Mouse (Mus musculus) macrophage (primary cell): ENCODE data around the gene Ciao2b. TPM values are rescaled to one million over a fixed set of nuclear protein-coding genes. Genes with fewer than 3 reads are reported as not detected.

ENCODE experiments used
- H3K27ac ChIP-seq: fragments of 350-480 bp; formaldehyde crosslinking; 2 replicates; pipeline ENCODE4 v1.9.0; 2021
- H3K36me3 ChIP-seq: fragments of 350-480 bp; formaldehyde crosslinking; 2 replicates; pipeline ENCODE4 v1.9.0; 2021; ENCODE audit errors: inconsistent target
- H3K4me3 ChIP-seq: fragments of 350-480 bp; formaldehyde crosslinking; 2 replicates; pipeline ENCODE4 v1.9.0; 2021; ENCODE audit errors: inconsistent target
- H3K79me2 ChIP-seq: fragments of 350-480 bp; formaldehyde crosslinking; 2 replicates; pipeline ENCODE4 v1.9.0; 2021; ENCODE audit errors: inconsistent target
- WGBS: methylation state at CpG from one replicate; pipeline ENCODE4 v1.1.7; 2026; ENCODE audit warnings: inconsistent platforms; ENCODE audit not compliant: missing documents; 5-methylcytosine and 5-hydroxymethylcytosine counted together
- polyA plus RNA-seq: library from polyadenylated mRNA; stranded (reverse); fragments of 250-400 nt; gene quantifications from 3 replicates; pipeline ENCODE4 v1.2.4, GENCODE M21; 2018; ENCODE audit warnings: inconsistent platforms

The Ciao2b gene
- polyA plus RNA-seq, 1 experiment from 2014 or later: 34.4 TPM

DNA sequence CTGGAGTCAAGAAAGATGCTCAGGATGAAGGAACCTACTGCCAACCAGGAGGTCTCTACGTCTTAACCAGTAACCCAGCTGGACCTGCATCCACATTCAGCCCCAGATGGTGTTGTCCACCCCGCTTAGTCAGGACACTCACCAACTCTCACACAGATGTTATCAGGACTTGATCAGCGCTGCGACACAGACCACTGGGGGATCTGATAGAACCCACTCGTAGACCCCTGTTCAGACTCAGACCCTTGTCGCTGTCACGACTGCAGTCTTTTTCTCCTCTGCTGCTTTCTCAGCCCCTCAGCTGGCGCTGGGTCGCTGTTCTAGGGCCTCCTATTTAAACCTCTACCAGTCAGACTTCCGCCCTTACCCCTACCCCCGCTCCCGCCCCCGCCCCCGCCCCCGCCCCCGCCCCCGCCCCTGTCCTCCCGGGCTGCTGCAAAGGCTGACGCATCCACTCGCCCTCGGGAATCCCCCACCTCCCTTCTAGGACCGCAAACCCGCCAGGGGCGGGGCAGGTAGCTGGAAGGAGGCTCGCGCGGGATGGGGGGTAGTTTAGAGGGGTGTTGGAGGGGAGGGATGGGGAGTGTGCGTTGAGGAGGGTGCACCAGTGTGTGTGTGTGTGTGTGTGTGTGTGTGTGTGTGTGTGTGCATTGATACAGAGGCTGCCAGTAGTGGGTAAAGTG, 10.6 kb downstream of the Ciao2b start, which contains the start of gene Rrad:
Gene Rrad (minus strand): TSS at position 347 of the 683 bp plus-strand sequence.
- H3K4me3 ChIP-seq: peak within 1 kb of the TSS; percentile 13; the same call in 1 of the 2 replicates
- 8% methylated on average over 17 of the region's 28 CpGs for WGBS
- no peaks in the 10 kb centered on the region for H3K36me3 ChIP-seq
- no peaks in the 10 kb centered on the region for H3K79me2 ChIP-seq
- peak within 1 kb of the TSS; percentile 21; the same call in 1 of the 2 replicates for H3K27ac ChIP-seq

DNA sequence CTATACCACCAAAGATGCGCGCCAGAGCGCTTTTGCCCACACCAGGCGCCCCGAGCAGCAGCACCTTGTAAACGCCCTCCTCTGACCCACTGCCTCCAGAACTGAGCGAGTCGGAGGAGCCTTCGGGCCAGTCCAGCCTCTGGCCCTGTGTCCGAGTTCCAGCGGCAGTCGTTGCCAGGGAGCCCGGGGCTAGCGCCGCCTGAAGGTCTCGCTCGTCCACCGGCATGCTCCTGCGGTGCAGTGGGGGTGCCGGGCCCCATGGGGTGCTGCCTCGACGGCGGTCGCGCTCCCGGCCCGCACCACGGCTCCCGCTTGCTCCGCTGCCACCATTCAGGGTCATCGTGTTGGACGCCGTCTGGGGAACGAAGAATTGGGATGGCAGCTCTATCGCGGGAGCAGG, 11.2 kb downstream of the Ciao2b start:
- Histone ChIP-seq H3K4me3 (peak overlapping the region; percentile 13; the same call in 1 of the 2 replicates), H3K36me3 (no peaks in the 10 kb centered on the region), H3K79me2 (no peaks in the 10 kb centered on the region), H3K27ac (no peak overlapping the region)
- WGBS: 10% methylated on average over 36 of the region's 36 CpGs

DNA sequence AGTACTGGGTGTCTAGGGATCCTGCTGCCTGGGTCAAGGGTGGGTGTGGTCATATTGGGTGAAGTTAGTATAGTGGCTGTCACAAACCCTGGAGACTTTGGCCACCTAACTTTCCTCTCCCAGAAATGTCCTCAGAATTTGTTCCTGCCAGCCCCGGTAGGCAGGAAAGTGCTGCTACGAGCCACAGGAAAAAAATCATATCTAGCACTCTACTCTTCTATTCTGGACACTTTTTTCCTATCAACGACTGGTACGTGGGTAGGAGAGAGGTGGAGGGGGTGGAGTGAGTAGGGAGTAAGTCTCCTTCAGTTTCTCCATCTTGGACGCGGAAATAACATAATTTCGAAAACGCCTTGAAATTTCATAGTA, 11.7 kb downstream of the Ciao2b start:
- Histone ChIP-seq H3K79me2 (no peaks in the 10 kb centered on the region), H3K4me3 (no peak overlapping the region), H3K36me3 (no peaks in the 10 kb centered on the region), H3K27ac (no peak overlapping the region)
- WGBS: 49% methylated on average over 8 of the region's 8 CpGs

DNA sequence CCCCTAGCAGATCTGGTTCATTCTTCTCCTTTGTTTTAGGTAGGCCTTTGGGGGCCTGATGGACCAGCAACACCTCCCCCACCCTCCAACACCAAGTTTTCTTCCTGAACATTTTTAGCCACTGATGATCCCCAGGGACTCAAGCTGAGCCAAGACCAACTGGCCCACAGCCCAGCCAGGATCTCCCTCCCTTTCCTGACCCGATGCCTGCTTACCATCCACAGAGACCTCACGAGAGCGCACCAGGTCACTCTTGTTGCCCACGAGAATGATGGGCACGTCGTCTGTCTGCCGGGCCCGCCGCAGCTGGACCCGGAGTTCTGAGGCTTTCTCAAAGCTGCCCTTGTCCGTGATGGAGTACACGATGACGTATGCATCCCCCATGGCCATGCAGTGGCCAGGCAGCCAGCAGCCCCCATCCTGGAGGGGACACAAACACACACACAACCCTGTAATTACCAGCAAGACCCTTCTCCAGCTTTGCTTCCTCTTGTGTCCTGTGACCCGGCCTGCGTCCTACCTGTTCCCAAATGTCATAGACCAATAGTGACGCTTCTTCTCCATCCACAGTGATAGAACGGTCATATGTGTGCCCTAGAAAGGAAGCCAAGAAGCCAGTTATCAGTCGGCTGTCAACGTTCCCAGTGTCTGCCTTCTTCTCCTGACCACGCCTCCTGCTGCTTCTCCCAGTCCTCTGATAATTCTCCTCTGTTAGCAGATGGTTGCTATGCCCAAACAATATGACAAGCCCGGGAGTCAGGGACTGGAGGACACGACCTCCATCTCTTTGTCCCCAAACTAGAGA, 12.3 kb downstream of the Ciao2b start:
- Histone ChIP-seq H3K36me3 (no peaks in the 10 kb centered on the region), H3K4me3 (no peak overlapping the region), H3K79me2 (no peaks in the 10 kb centered on the region), H3K27ac (no peak overlapping the region)
- 97% methylated on average over 22 of the region's 22 CpGs for WGBS

DNA sequence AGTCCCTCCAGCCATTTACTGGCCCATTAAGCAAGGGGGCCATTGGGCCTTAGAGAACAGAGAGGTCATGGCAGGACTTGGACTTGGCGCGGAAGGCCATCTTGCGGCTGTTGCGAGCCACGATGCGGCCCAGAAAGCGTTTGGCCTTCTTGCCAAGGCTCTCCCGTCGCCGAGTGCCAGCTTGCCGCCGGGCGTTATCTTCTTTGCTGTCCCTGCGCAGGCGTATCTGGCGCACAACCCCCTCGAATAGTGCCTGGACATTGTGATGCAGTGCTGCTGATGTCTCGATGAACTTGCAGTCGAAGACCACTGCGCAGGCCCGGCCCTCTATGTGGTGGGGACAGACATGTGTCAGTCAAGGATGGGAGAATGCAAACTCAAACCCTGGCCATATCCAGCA, 13.4 kb downstream of the Ciao2b start:
- Histone ChIP-seq H3K36me3 (no peaks in the 10 kb centered on the region), H3K4me3 (no peak overlapping the region), H3K79me2 (no peaks in the 10 kb centered on the region), H3K27ac (no peak overlapping the region)
- WGBS: 99% methylated on average over 21 of the region's 21 CpGs

DNA sequence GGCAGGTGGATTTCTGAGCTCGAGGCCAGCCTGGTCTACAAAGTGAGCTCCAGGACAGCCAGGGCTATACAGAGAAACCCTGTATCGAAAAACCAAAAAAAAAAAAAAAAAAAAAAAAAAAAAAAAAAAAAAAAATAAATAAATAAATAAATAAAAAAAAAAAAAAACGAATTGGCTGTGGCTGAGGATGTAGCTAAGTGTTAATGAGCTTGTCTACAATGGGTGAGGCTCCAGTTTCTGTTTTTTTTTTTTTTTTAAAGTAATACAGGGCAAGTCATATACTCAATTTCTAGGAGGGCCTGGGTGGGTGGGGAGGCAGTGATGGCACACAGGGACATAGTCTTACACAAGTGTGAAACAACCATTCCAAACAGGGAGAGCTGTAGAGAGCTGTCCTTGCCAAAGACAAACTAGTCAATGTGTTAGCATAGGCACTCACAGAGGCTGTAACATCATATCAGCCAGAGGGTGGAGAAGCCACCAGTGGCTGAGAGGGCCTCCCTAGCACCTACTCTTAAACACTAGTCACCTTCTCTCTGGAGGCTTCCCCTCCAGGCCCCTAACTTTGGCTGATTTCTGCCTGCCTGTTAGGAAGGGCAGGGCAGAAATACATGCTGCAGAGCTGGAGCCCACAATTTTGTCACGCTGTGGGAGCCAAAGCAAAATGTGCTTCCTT, 14.6 kb downstream of the Ciao2b start:
- Histone ChIP-seq H3K79me2 (no peaks in the 10 kb centered on the region), H3K4me3 (no peak overlapping the region), H3K27ac (no peak overlapping the region), H3K36me3 (no peaks in the 10 kb centered on the region)
- 91% methylated on average over 1 of the region's 4 CpGs for WGBS

DNA sequence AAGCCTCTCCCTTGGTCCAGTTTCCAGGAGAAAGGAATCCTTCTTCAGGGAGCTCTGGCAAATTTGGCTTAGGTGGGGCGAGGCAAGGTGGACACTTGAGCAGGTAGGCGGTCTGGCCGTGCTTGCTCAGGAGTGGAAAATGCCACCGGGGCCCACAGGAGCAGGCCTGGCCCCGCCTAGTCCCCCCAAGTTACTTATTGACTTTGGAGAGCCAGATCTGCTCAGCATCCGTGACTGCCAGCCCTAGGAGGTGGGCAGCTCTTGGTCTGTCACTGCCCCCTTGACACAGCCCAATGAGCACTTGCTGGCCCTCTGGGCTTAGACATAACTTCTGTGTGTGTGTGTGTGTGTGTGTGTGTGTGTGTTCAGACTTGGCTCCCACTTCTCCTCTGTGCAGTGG, 17.6 kb downstream of the Ciao2b start, which contains the start of gene Cdh16:
Gene Cdh16 (minus strand): TSS at position 236 of the 400 bp plus-strand sequence.
- H3K27ac ChIP-seq: no peak within 1 kb of the TSS
- no peak within 1 kb of the TSS for H3K4me3 ChIP-seq
- no peaks in the 10 kb centered on the region for H3K36me3 ChIP-seq
- H3K79me2 ChIP-seq: no peaks in the 10 kb centered on the region
- WGBS: 93% methylated on average over 6 of the region's 6 CpGs

DNA sequence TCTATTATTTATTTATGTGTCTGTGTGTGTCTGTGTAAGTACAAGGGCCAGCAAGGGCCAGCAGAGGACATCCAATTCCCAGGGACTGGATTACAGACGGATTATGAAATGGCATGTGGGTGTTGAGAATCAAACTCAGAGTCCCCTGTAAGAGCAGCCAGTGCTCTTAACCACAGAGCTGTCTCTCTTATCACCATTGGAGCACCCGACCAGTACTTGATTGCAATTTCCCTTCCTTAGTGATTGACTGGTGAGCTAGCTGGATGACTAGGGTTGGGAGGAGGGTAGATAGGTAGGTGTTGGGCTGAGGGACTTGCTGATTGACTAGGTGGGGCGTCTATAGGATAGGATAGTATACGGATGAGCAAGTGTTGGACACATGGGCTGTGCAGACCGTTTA, 21.0 kb downstream of the Ciao2b start:
- WGBS: 83% methylated on average over 4 of the region's 5 CpGs
- H3K27ac ChIP-seq: no peak overlapping the region
- H3K36me3 ChIP-seq: no peaks in the 10 kb centered on the region
- H3K4me3 ChIP-seq: no peak overlapping the region
- H3K79me2 ChIP-seq: no peaks in the 10 kb centered on the region

DNA sequence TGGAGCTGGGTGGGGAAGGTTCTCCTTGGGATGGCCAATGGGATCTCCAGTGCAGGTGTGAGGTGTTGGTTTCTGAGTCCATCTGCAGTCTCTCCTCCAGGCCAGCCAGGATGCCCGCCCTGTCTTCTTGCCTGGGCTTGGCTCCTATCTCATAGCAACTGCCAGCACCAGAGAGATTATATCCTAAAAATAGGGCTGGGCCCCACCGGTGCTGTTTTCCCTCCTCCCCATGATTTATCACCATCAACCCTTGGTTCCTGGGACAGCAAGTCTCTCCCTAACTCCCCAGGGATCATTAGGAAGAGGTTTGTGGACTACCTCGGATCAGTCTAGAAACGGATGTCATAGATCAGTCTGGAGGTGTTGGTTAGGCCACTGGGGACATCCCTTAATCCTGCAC, 28.6 kb downstream of the Ciao2b start:
- Histone ChIP-seq H3K36me3 (no peaks in the 10 kb centered on the region), H3K27ac (no peak overlapping the region), H3K4me3 (no peak overlapping the region), H3K79me2 (no peaks in the 10 kb centered on the region)
- WGBS: 90% methylated on average over 4 of the region's 4 CpGs

DNA sequence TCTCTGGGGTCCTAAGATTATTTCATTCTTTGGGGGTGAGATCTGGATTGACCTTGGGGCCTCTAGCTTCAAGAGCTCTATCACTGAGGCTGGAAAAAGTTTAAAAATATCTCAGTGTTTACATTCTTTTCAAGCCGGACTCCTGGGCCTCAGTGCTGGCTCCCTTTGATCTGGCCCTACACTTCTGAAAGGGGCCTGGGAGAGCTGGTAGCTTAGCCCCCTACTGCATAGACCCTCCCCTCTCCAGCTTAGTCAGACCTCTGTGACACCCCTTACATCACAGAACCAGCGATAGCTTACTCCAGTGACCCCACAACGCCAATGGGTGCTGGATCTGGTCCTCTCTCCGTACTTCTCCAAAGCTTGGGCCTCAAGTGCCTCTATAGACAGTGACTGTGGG, 30.2 kb downstream of the Ciao2b start:
- Histone ChIP-seq H3K27ac (no peak overlapping the region), H3K4me3 (no peak overlapping the region), H3K79me2 (no peaks in the 10 kb centered on the region), H3K36me3 (no peaks in the 10 kb centered on the region)
- 89% methylated on average over 4 of the region's 4 CpGs for WGBS

DNA sequence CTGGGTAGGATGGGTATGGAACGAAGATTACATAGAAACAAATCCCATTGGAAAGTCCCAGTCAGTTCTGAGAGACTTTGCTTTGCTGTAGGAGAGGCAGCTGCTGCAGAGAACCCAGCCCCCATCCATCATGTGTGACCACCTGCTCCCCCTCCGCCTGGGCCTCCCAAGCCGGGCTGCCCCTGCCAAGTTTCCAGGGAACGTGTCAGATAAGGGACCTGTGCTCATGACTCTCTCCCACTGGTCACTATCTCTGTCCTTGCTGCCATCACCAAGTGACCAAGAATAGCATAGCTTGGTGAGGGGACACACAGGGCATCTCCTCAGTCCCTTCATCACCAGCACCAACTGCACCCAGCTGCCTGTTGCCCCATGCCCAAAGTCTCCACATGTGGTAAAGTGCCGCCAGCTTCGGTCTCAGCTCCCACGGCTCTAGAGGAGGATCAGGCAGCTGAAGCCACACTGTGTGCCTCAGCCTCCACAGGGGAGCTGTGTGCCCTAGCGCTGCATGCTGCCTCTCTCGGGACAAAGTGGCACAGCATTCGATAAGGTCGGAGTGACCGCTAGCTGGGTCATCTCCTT, 31.5 kb downstream of the Ciao2b start:
- Histone ChIP-seq H3K27ac (no peak overlapping the region), H3K79me2 (no peaks in the 10 kb centered on the region), H3K4me3 (no peak overlapping the region), H3K36me3 (no peaks in the 10 kb centered on the region)
- 91% methylated on average over 10 of the region's 12 CpGs for WGBS

DNA sequence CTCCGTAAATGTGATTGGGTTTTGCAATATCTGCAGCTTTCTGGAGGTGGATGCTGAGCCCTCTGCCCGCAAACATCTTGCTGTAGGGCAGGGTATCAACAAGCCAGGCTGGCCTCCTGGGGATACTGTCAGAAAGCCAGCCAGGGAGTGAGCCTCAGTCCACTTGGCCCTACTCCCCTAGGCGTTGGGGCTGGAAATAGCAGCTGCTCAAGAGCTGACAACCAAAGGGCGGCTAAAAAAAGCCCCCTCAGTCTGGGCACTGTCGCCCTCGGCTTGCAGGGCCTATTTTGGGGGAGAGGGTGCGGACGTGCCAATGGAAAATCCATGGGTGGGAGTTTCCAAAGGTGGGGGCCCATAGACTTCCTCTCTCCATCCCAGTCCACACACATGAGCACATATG, 32.5 kb downstream of the Ciao2b start:
- Histone ChIP-seq H3K27ac (no peak overlapping the region), H3K4me3 (no peak overlapping the region), H3K36me3 (no peaks in the 10 kb centered on the region), H3K79me2 (no peaks in the 10 kb centered on the region)
- WGBS: 91% methylated on average over 8 of the region's 8 CpGs

DNA sequence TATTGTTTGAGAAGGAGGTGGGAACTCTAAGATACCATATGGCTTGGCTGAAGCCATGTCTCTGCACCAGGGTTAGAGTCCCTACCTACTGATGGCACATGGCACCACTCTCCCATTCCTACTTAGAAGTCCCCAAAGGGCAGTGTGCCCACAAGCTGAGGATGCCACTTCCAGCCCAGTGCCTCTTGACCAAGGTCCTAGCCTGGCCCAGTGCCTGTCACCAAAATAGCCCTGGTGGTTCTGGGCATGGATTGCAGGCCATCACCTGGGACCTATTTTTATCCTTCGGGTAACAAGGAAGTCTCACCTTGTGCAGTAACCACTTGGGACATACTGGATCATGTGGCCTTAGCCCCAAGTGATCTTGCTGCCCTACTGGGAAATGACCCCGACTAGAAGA, 33.8 kb downstream of the Ciao2b start:
- Histone ChIP-seq H3K79me2 (no peaks in the 10 kb centered on the region), H3K4me3 (no peak overlapping the region), H3K27ac (no peak overlapping the region), H3K36me3 (no peaks in the 10 kb centered on the region)
- 89% methylated on average over 2 of the region's 2 CpGs for WGBS

DNA sequence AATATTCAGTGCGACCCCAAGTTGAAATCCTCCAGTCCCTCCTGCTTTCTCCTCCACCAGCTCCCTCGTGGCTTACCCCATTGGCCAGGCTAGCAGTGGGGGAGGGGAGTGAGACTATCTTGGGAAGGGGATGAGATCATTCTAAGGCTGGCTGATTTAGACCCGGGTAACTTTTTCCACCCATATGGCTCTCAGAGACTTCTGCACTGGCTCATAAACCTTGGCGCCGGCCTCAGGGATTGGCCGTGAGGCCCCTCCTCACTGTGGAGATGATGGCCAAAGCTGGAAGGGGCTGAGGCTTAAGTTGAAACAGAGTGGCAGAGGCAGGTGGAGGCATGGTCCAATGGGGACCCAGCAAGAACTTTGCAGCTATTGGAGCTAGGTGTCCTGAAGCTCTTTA, 35.4 kb downstream of the Ciao2b start:
- no peak overlapping the region for H3K4me3 ChIP-seq
- 67% methylated on average over 6 of the region's 6 CpGs for WGBS
- H3K36me3 ChIP-seq: no peaks in the 10 kb centered on the region
- no peaks in the 10 kb centered on the region for H3K79me2 ChIP-seq
- H3K27ac ChIP-seq: no peak overlapping the region

DNA sequence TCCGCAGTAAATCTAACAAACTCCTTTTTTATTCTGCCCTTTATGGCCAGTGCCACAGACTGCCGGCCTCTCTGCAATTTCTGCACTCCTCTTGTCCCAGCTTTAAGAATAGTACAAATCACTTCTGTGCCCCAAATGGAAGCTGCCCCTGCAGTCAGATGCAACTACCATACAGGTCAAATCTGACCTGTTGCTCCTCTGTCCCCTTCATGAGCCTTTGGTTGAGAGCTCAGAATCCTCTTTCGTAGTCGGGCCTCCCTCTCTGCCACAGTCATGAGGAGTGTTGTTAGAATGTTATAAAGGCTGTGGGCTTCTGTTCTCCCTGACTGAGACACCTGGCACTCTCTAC, 38.5 kb downstream of the Ciao2b start:
- Histone ChIP-seq H3K79me2 (no peaks in the 10 kb centered on the region), H3K27ac (no peak overlapping the region), H3K4me3 (no peak overlapping the region), H3K36me3 (no peaks in the 10 kb centered on the region)
- 92% methylated on average over 3 of the region's 4 CpGs for WGBS
